Mouse (Mus musculus) MEL (cell line): ENCODE data around the gene Zfp385b.

Source experiments
- CHD2 ChIP-seq: IDR thresholded peaks from 2 replicates; pipeline ENCODE4 v1.6.1; 2011; ENCODE audit warnings: low read length, improper control_type of control experiment
- CTCF ChIP-seq, 3 experiments: IDR thresholded peaks in 2 of 3; conservative IDR thresholded peaks in 1 of 3; 2 replicates each; pipeline ENCODE4 v1.5.1; 2011 to 2012; ENCODE audit warnings: low read length in 3 of 3, low read depth in 2 of 3, mild to moderate bottlenecking in 2 of 3, improper control_type of control experiment in 1 of 3, inconsistent platforms in 1 of 3, mixed read lengths in 1 of 3, moderate library complexity in 1 of 3; ENCODE audit not compliant: control insufficient read depth in 1 of 3, insufficient read depth in 1 of 3, poor library complexity in 1 of 3, severe bottlenecking in 1 of 3
- SIN3A ChIP-seq: IDR thresholded peaks from 2 replicates; pipeline ENCODE4 v1.6.1; 2012; ENCODE audit warnings: low read length, improper control_type of control experiment, inconsistent platforms
- TBP ChIP-seq: IDR thresholded peaks from 2 replicates; pipeline ENCODE4 v1.8.0; 2011; ENCODE audit warnings: low read depth, low read length, improper control_type of control experiment
- USF1 ChIP-seq: IDR thresholded peaks from 2 replicates; pipeline ENCODE4 v1.6.1; 2014; ENCODE audit warnings: low read depth, mild to moderate bottlenecking, inconsistent platforms, low read length, improper control_type of control experiment, moderate library complexity
- ZKSCAN1 ChIP-seq: IDR thresholded peaks from 2 replicates; pipeline ENCODE4 v1.6.1; 2012; ENCODE audit warnings: low read depth, mild to moderate bottlenecking, inconsistent platforms, low read length, improper control_type of control experiment, moderate library complexity
- ZMIZ1 ChIP-seq: IDR thresholded peaks from 2 replicates; pipeline ENCODE4 v1.6.1; 2012; ENCODE audit warnings: low read depth, mild to moderate bottlenecking, inconsistent platforms, low read length, improper control_type of control experiment, moderate library complexity

GRCm38 (mm10) chr2:77411612-77412011, 407.8 kb downstream of the Zfp385b start:
- no peak for TF ChIP-seq CHD2
- TF ChIP-seq USF1 = no peak
- TF ChIP-seq ZMIZ1 = no peak
- no peak for TF ChIP-seq SIN3A
- TF ChIP-seq TBP = no peak
- TF ChIP-seq ZKSCAN1 = no peak
- TF ChIP-seq CTCF (IDR thresholded peaks at IDR 0.05 in 2 of 3, conservative IDR thresholded peaks at IDR 0.05 in 1 of 3; ENCODE audit: control insufficient read depth in 1 of 3, insufficient read depth in 1 of 3, low read depth in 2 of 3, low read length in 3 of 3, poor library complexity in 1 of 3, severe bottlenecking in 1 of 3) = no peak
